Mouse (Mus musculus) ES-Bruce4 (cell line): ENCODE data around the gene Celf2.

Experiments
- CTCF ChIP-seq: IDR thresholded peaks from one replicate; pipeline ENCODE4 v1.8.1; 2011; ENCODE audit warnings: low read depth, low read length
- POLR2A ChIP-seq: IDR thresholded peaks from one replicate; pipeline ENCODE4 v1.8.1; 2011; ENCODE audit warnings: low read length; ENCODE audit not compliant: insufficient read depth

- TF ChIP-seq CTCF, result no peak
- TF ChIP-seq POLR2A, result no peak
Observed at GRCm38 (mm10) chr2:6622082-6622481, 887.3 kb downstream of the Celf2 start.
